Mouse (Mus musculus): ENCODE data around the gene Creb3l2. TPM values are rescaled to one million over a fixed set of nuclear protein-coding genes. Genes with fewer than 3 reads are reported as not detected.

The Creb3l2 gene
- total and polyA plus RNA-seq, 2 experiments from 2014 or later: 16.3 to 32.4 TPM

DNA sequence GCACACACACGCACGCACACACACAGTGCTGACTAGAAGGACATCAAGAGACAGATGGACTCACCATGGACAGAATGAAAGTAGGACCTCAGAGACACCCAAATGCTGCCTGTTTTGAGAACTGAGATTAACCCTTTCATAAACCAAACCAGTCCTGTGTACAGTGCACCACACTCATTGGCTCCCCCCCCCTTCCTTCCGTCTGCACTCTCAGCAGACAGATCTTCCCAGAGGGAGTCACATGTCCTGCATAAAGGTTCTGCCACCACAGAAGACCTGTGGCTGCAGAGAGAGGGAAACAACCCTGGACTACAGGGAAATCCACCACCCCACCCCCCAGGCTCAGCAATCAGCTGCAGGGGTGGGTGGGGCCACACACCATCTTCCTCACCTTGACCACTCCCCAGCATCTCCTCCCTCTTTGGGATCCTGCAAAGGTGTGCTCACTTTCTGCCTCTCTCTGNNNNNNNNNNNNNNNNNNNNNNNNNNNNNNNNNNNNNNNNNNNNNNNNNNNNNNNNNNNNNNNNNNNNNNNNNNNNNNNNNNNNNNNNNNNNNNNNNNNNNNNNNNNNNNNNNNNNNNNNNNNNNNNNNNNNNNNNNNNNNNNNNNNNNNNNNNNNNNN is 12.0 kb downstream of the Creb3l2 start:
- peak overlapping the region; percentile 90 for H3K27ac ChIP-seq (ENCODE audit: low read depth)
- no peaks in the 10 kb centered on the region; the same call in none of the 2 replicates for H3K36me3 ChIP-seq (replicated peaks; ENCODE audit: control insufficient read depth, insufficient read depth, low read length)
- WGBS: 70% methylated on average over 3 of the region's 3 CpGs
- H3K4me3 ChIP-seq (ENCODE audit: low read depth, low read length): no peak overlapping the region
- H3K4me2 ChIP-seq (ENCODE audit: low read depth, low read length): peak overlapping the region; percentile 53
- TF ChIP-seq EP300 (IDR thresholded peaks at IDR 0.05; ENCODE audit: low read depth) (no peak), CTCF (IDR thresholded peaks at IDR 0.05; ENCODE audit: low read depth) (no peak)
- no peak for DNase-seq (ENCODE audit: low spot score)
- ATAC-seq (ENCODE audit: insufficient read depth, low read depth): no peak
- peak overlapping the region; percentile 13; the same call in 1 of the 2 replicates for H3K9ac ChIP-seq (replicated peaks; ENCODE audit: low read depth, low read length)
- no peaks in the 10 kb centered on the region for H3K27me3 ChIP-seq (ENCODE audit: control insufficient read depth, insufficient read depth, low read length)
- H3K9me3 ChIP-seq (replicated peaks; ENCODE audit: control insufficient read depth, low read length): no peaks in the 10 kb centered on the region
- H3K4me1 ChIP-seq (ENCODE audit: control insufficient read depth, insufficient read depth): peaks cover 81% of the 10 kb centered on the region

- Histone ChIP-seq H3K4me1 (ENCODE audit: control insufficient read depth, insufficient read depth) (peaks cover 81% of the 10 kb centered on the region), H3K4me3 (ENCODE audit: low read depth, low read length) (no peak overlapping the region), H3K9ac (replicated peaks; ENCODE audit: low read depth, low read length) (no peak overlapping the region), H3K9me3 (replicated peaks; ENCODE audit: control insufficient read depth, low read length) (no peaks in the 10 kb centered on the region), H3K27ac (ENCODE audit: low read depth) (no peak overlapping the region), H3K36me3 (replicated peaks; ENCODE audit: control insufficient read depth, insufficient read depth, low read length) (no peaks in the 10 kb centered on the region; the same call in none of the 2 replicates), H3K4me2 (ENCODE audit: low read depth, low read length) (no peak overlapping the region), H3K27me3 (ENCODE audit: control insufficient read depth, insufficient read depth, low read length) (no peaks in the 10 kb centered on the region)
- DNase-seq (ENCODE audit: low spot score): no peak
- 85% methylated on average over 8 of the region's 8 CpGs for WGBS
- no peak for ATAC-seq (ENCODE audit: insufficient read depth, low read depth)
- no peak for TF ChIP-seq CTCF (IDR thresholded peaks at IDR 0.05; ENCODE audit: low read depth)
- TF ChIP-seq EP300 (IDR thresholded peaks at IDR 0.05; ENCODE audit: low read depth): no peak
Measured at GRCm38 (mm10) chr6:37428947-37429346, 13.0 kb downstream of the Creb3l2 start.

DNA sequence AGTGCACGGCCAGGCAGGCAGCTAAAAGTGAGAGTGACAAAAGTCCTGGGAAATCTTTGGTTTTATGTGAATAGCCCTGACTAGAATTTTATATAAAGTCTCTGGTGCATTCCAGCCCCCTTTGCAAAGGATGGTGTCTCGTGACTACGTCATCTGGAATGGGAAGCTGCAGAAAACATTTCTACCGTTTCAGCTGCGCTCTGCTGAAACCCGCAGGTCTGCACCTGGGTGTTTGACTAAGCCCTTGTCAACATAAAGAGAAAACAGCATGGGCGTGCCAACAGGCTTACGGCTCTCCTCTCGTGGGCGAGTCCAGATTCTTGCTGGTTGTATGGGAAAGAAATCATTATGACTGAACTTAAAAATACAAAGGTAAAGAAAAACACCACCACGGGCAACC is 13.9 kb downstream of the Creb3l2 start:
- Histone ChIP-seq H3K27ac (ENCODE audit: low read depth) (no peak overlapping the region), H3K9me3 (replicated peaks; ENCODE audit: control insufficient read depth, low read length) (no peaks in the 10 kb centered on the region), H3K9ac (replicated peaks; ENCODE audit: low read depth, low read length) (no peak overlapping the region), H3K4me1 (ENCODE audit: control insufficient read depth, insufficient read depth) (peaks cover 85% of the 10 kb centered on the region), H3K4me3 (ENCODE audit: low read depth, low read length) (no peak overlapping the region), H3K4me2 (ENCODE audit: low read depth, low read length) (no peak overlapping the region), H3K36me3 (replicated peaks; ENCODE audit: control insufficient read depth, insufficient read depth, low read length) (no peaks in the 10 kb centered on the region; the same call in none of the 2 replicates), H3K27me3 (ENCODE audit: control insufficient read depth, insufficient read depth, low read length) (no peaks in the 10 kb centered on the region)
- 62% methylated on average over 11 of the region's 11 CpGs for WGBS
- TF ChIP-seq EP300 (IDR thresholded peaks at IDR 0.05; ENCODE audit: low read depth): no peak
- no peak for DNase-seq (ENCODE audit: low spot score)
- ATAC-seq (ENCODE audit: insufficient read depth, low read depth): no peak

GRCm38 (mm10) chr6:37426615-37427014 is 15.3 kb downstream of the Creb3l2 start:
- no peak overlapping the region for H3K27ac ChIP-seq (ENCODE audit: low read depth)
- no peak overlapping the region for H3K4me2 ChIP-seq (ENCODE audit: low read depth, low read length)
- H3K4me1 ChIP-seq (ENCODE audit: control insufficient read depth, insufficient read depth): peaks cover 80% of the 10 kb centered on the region
- DNase-seq (ENCODE audit: low spot score) (no peak), ATAC-seq (ENCODE audit: insufficient read depth, low read depth) (no peak)
- no peaks in the 10 kb centered on the region for H3K9me3 ChIP-seq (replicated peaks; ENCODE audit: control insufficient read depth, low read length)
- H3K9ac ChIP-seq (replicated peaks; ENCODE audit: low read depth, low read length): no peak overlapping the region
- 79% methylated on average over 2 of the region's 2 CpGs for WGBS
- no peak for TF ChIP-seq CTCF (IDR thresholded peaks at IDR 0.05; ENCODE audit: low read depth)
- no peak for TF ChIP-seq EP300 (IDR thresholded peaks at IDR 0.05; ENCODE audit: low read depth)
- no peaks in the 10 kb centered on the region for H3K27me3 ChIP-seq (ENCODE audit: control insufficient read depth, insufficient read depth, low read length)
- H3K4me3 ChIP-seq (ENCODE audit: low read depth, low read length): no peak overlapping the region
- no peaks in the 10 kb centered on the region; the same call in none of the 2 replicates for H3K36me3 ChIP-seq (replicated peaks; ENCODE audit: control insufficient read depth, insufficient read depth, low read length)

GRCm38 (mm10) chr6:37425833-37426232 is 16.1 kb downstream of the Creb3l2 start:
- Histone ChIP-seq H3K27ac (ENCODE audit: low read depth) (peak overlapping the region; percentile 32), H3K9ac (replicated peaks; ENCODE audit: low read depth, low read length) (no peak overlapping the region), H3K36me3 (replicated peaks; ENCODE audit: control insufficient read depth, insufficient read depth, low read length) (no peaks in the 10 kb centered on the region; the same call in none of the 2 replicates), H3K27me3 (ENCODE audit: control insufficient read depth, insufficient read depth, low read length) (no peaks in the 10 kb centered on the region), H3K4me2 (ENCODE audit: low read depth, low read length) (no peak overlapping the region), H3K4me3 (ENCODE audit: low read depth, low read length) (no peak overlapping the region), H3K9me3 (replicated peaks; ENCODE audit: control insufficient read depth, low read length) (no peaks in the 10 kb centered on the region), H3K4me1 (ENCODE audit: control insufficient read depth, insufficient read depth) (peaks cover 80% of the 10 kb centered on the region)
- WGBS: 40% methylated on average over 3 of the region's 3 CpGs
- DNase-seq (ENCODE audit: low spot score) (no peak), ATAC-seq (ENCODE audit: insufficient read depth, low read depth) (no peak)
- TF ChIP-seq CTCF (IDR thresholded peaks at IDR 0.05; ENCODE audit: low read depth) (no peak), EP300 (IDR thresholded peaks at IDR 0.05; ENCODE audit: low read depth) (no peak)

DNA sequence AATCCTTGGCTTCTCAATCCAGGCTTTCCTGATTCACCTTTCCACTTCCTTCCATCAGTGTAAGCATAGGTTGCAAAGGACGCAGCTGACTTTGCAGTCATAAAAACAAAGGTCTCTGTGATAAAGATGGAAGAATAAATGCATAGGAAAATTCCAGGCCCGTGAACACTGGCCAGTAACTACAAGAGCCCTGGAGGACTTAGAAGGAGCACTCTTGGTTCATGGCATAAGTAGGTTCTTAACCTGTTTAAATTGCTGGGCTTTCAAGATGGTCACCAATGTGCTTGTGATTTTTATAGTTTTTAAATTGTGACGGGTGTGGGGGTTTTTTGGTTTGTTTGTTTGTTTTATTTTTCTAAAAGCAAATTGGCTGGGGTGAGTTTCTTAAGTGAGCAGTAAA is 16.9 kb downstream of the Creb3l2 start:
- no peak for DNase-seq (ENCODE audit: low spot score)
- no peak for TF ChIP-seq CTCF (IDR thresholded peaks at IDR 0.05; ENCODE audit: low read depth)
- no peak for TF ChIP-seq EP300 (IDR thresholded peaks at IDR 0.05; ENCODE audit: low read depth)
- no peak overlapping the region for H3K9ac ChIP-seq (replicated peaks; ENCODE audit: low read depth, low read length)
- peaks cover 79% of the 10 kb centered on the region for H3K4me1 ChIP-seq (ENCODE audit: control insufficient read depth, insufficient read depth)
- H3K4me2 ChIP-seq (ENCODE audit: low read depth, low read length): no peak overlapping the region
- H3K9me3 ChIP-seq (replicated peaks; ENCODE audit: control insufficient read depth, low read length): no peaks in the 10 kb centered on the region
- H3K4me3 ChIP-seq (ENCODE audit: low read depth, low read length): no peak overlapping the region
- 73% methylated on average over 3 of the region's 3 CpGs for WGBS
- no peaks in the 10 kb centered on the region for H3K27me3 ChIP-seq (ENCODE audit: control insufficient read depth, insufficient read depth, low read length)
- no peaks in the 10 kb centered on the region; the same call in none of the 2 replicates for H3K36me3 ChIP-seq (replicated peaks; ENCODE audit: control insufficient read depth, insufficient read depth, low read length)
- peak overlapping the region; percentile 85 for H3K27ac ChIP-seq (ENCODE audit: low read depth)
- ATAC-seq (ENCODE audit: insufficient read depth, low read depth): no peak

Measured in heart, postnatal 0 days (tissue).